Mouse (Mus musculus): Measurements from ENCODE around the gene Vwa3b.

- no peak for TF ChIP-seq POLR2A (IDR thresholded peaks at IDR 0.05; ENCODE audit: insufficient read depth, low read length)
- no peak for TF ChIP-seq CTCF (IDR thresholded peaks at IDR 0.05; ENCODE audit: low read depth, low read length)
Measured at GRCm38 (mm10) chr1:37011626-37012209, 14.7 kb upstream of the Vwa3b start.
